ENCODE assay signal across 8 mouse cellular contexts in the genomic region with DNA sequence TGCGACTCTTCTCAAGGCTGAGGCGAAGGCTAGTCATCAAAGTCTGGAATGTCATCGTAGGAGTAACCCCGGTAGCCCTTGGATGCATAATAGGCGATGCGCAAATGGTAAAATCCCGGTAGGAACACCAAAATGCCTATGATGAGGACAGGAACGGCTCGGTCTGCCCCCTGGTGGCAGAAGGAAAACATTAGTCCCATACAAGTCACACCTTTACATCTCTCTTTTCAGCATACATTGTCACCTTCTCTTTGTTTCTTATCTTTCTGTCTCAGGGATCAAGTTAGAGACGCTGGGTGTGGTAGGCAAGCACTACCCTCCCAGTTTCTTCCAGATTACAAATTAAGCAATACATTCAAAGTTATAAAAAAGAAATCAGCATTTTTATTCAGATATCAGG. TPM values are rescaled to one million over a fixed set of nuclear protein-coding genes. Genes with fewer than 3 reads are reported as not detected.
DNase-seq lines count a peak whose midpoint lies in the region; ATAC-seq lines count a peak whose summit lies in the region.
"Not testable (repeated sequence)": the region's sequence is repeated elsewhere in the genome, so short reads cannot be mapped to it uniquely, and the experiment has no call there.

No protein-coding gene starts in this region.

- not testable (repeated sequence) for H3K27ac ChIP-seq in hindbrain, embryonic 15.5 days (replicated peaks)

- H3K4me1 ChIP-seq in hindbrain, embryonic 15.5 days (replicated peaks) = not testable (repeated sequence)

- H3K4me3 ChIP-seq in hindbrain, embryonic 15.5 days = not testable (repeated sequence)

- not testable (repeated sequence) for H3K27me3 ChIP-seq in hindbrain, embryonic 15.5 days

- not testable (repeated sequence) for H3K9ac ChIP-seq in hindbrain, embryonic 15.5 days

- ATAC-seq in hindbrain, embryonic 15.5 days (ENCODE audit: low FRiP score, low read depth) = 0 out of 2 replicates have a peak, but pooled peaks have one; percentile 34

- 20% methylated on average over 10 of the region's 10 CpGs for WGBS in hindbrain, embryonic 15.5 days

- not testable (repeated sequence) for H3K4me2 ChIP-seq in hindbrain, embryonic 15.5 days

- not testable (repeated sequence) for H3K36me3 ChIP-seq in hindbrain, embryonic 15.5 days

- DNase-seq in ZHBTc4 (ENCODE audit: low read depth, low spot score) = peak; percentile 82
- peak; percentile 87 to 89 for DNase-seq in cerebellum, postnatal 10 days
- DNase-seq in forelimb bud, embryonic 11.5 days (ENCODE audit: low read depth, low spot score) = peak; percentile 30
- DNase-seq in left cerebral cortex, adult 18-20 months (ENCODE audit: low spot score in 2 of 2) = peak; percentile 78 to 79
- DNase-seq in lung, postnatal 10 days = peak; percentile 64
- DNase-seq in retina, postnatal 1 day = peak; percentile 60
- peak; percentile 66 for DNase-seq in urinary bladder, postnatal 25 days (ENCODE audit: low spot score)

- H3K9me3 ChIP-seq in hindbrain, embryonic 15.5 days = not testable (repeated sequence)

RNA-seq across cellular contexts. Expression of gene Tmem230, which starts 7.2 kb away (rescaled TPM):
- polyA plus RNA-seq in hindbrain, embryonic 15.5 days (2015; fragmentation: Nextera tagmentation; extraction: Ambion mirVana) = 43.7 and 51.1 TPM in 2 replicates
- 10 to 100 TPM; 33.7 to 36.4 TPM for total RNA-seq in left cerebral cortex, adult 18-20 months (2021)

RNA-seq across cellular contexts. Expression of gene Pcna, which starts 12.7 kb away (rescaled TPM):
- polyA plus RNA-seq in hindbrain, embryonic 15.5 days (2015; fragmentation: Nextera tagmentation; extraction: Ambion mirVana) = 113 and 122 TPM in 2 replicates
- total RNA-seq in left cerebral cortex, adult 18-20 months (2021) = 10 to 100 TPM; 45.8 to 48.0 TPM

RNA-seq across cellular contexts. Expression of gene Cds2, which starts 22.5 kb away (rescaled TPM):
- polyA plus RNA-seq in hindbrain, embryonic 15.5 days (2015; fragmentation: Nextera tagmentation; extraction: Ambion mirVana) = 44.1 and 44.7 TPM in 2 replicates
- 100 to 1,000 TPM; 251 to 285 TPM for total RNA-seq in left cerebral cortex, adult 18-20 months (2021)

Comparison
In these comparisons a context has a peak if more than half of its experiments do, and no peak if none do; other contexts are left out.
1. DNase-seq: peak in every context shown above with its lines; median percentile 88 in cerebellum, postnatal 10 days; 82 in ZHBTc4; 78 in left cerebral cortex, adult 18-20 months; 66 in urinary bladder, postnatal 25 days; 64 in lung, postnatal 10 days; 60 in retina, postnatal 1 day; 30 in forelimb bud, embryonic 11.5 days.